Mouse (Mus musculus): Measurements from ENCODE around the gene Ece1. TPM values are rescaled to one million over a fixed set of nuclear protein-coding genes. Genes with fewer than 3 reads are reported as not detected.

The Ece1 gene
- total RNA-seq (2014; rRNA removed) (40.0 and 43.8 TPM in 2 replicates), polyA plus RNA-seq (2015; fragmentation: Nextera tagmentation; extraction: Ambion mirVana) (23.0 and 23.4 TPM in 2 replicates)

DNA sequence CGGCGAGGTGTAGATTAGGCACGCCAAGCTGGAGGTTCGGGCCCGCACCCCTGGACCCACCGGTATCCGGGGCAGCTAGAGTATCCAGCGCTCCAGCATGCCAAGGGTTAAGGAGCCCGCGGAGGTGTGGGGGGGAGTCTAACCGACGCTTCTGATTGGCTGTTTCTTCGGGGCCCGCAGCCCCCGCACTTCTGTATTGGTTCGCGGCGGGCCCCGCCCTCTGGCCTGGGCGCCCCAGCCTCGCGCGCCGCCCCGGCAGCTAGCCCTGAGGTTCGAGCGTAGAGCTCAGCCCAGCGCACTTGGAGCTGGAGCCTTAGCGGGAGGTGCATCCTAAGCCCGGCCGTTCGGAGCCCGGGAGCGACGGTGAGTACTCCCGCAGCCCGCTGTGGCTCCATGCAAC, at the start of gene Ece1:
TSS of gene Ece1 (plus strand) at position 219 of the 400 bp plus-strand sequence.
- H3K36me3 ChIP-seq (ENCODE audit: insufficient read depth, low read length) = no peaks in the 10 kb centered on the region
- H3K27me3 ChIP-seq (ENCODE audit: insufficient read depth, low read length) = no peaks in the 10 kb centered on the region
- under 1% methylated on average over 37 of the region's 37 CpGs for WGBS
- peak within 1 kb of the TSS; percentile 77 for H3K4me2 ChIP-seq (ENCODE audit: low read depth, low read length)
- DNase-seq (ENCODE audit: low spot score) (peak; percentile 96), ATAC-seq (peak; percentile 91)
- peak within 1 kb of the TSS; percentile 23; the same call in 1 of the 2 replicates for H3K27ac ChIP-seq
- H3K9ac ChIP-seq (replicated peaks; ENCODE audit: low read length) = peak within 1 kb of the TSS; percentile 55
- peaks cover 32% of the 10 kb centered on the region for H3K4me1 ChIP-seq (ENCODE audit: insufficient read depth, low read length)
- no peaks in the 10 kb centered on the region for H3K9me3 ChIP-seq (ENCODE audit: low read length)
- TF ChIP-seq CTCF (IDR thresholded peaks at IDR 0.05; ENCODE audit: low read depth) = no peak
- H3K4me3 ChIP-seq (ENCODE audit: low read length) = peak within 1 kb of the TSS; percentile 53

DNA sequence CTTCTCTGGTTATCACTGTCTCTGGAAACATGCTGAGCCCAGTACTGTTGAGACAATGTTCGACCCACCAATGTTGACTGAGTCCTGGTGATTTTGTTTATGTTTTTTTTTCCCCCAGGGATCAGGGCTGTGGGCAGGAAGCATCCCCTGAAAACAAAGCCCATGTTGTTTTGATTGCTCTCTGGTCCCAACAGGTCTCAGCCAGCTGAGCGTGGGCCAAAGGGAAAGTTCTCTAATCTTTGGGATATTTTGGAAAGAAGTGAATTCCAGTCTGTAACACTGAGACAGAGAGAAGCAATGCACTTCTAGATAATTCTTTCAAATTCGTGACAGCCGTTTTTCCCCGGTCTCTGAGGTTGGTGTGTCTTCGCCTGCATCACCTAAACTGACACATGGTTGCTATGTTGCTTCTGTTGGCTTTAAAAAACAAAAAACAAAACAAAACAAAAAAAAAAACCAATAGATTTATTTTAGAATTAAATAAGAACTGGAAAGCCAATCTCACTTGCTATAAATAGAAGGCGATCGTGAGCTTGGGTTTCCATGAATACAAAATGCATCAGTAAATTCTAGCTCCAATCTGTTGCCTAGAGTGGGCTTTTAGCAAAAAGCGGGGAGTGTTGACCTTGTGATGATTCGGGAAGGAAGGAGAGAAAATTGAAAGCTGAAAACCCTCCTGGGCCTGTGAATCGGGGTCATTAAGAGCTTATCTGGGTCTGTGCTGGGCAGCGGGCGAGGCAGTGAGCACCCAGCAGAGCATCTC, 48.9 kb upstream of the Ece1 start:
- Histone ChIP-seq H3K36me3 (ENCODE audit: insufficient read depth, low read length) (no peaks in the 10 kb centered on the region), H3K4me2 (ENCODE audit: low read depth, low read length) (no peak overlapping the region), H3K4me1 (ENCODE audit: insufficient read depth, low read length) (no peaks in the 10 kb centered on the region), H3K9me3 (ENCODE audit: low read length) (no peaks in the 10 kb centered on the region), H3K4me3 (ENCODE audit: low read length) (no peak overlapping the region), H3K27me3 (ENCODE audit: insufficient read depth, low read length) (no peaks in the 10 kb centered on the region), H3K27ac (no peak overlapping the region; the same call in 1 of the 2 replicates), H3K9ac (replicated peaks; ENCODE audit: low read length) (no peak overlapping the region)
- DNase-seq (ENCODE audit: low spot score) = no peak
- no peak for TF ChIP-seq CTCF (IDR thresholded peaks at IDR 0.05; ENCODE audit: low read depth)
- no peak for ATAC-seq
- 60% methylated on average over 13 of the region's 13 CpGs for WGBS

DNA sequence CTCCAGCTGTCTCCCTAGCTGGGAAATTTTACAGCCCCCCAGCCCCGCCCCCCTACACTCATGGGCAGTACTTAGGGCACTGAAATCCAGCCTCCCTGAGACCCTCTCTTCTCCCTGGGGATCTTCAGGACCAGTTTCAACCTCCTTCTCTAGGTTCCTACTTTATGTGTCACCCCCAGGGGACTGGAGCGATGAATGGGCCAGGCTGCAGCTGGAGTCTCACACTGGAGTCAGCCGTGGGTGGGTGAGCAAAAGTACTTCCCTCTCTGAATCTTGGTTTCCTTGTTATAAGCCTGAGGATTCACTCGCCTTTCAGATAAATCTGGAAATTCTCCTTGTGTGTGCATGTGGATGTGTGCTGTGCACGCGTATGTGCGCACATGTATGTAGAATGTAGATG, 47.9 kb upstream of the Ece1 start:
- Histone ChIP-seq H3K9me3 (ENCODE audit: low read length) (no peaks in the 10 kb centered on the region), H3K36me3 (ENCODE audit: insufficient read depth, low read length) (no peaks in the 10 kb centered on the region), H3K27ac (no peak overlapping the region), H3K4me3 (ENCODE audit: low read length) (no peak overlapping the region), H3K27me3 (ENCODE audit: insufficient read depth, low read length) (no peaks in the 10 kb centered on the region), H3K9ac (replicated peaks; ENCODE audit: low read length) (no peak overlapping the region), H3K4me2 (ENCODE audit: low read depth, low read length) (no peak overlapping the region), H3K4me1 (ENCODE audit: insufficient read depth, low read length) (no peaks in the 10 kb centered on the region)
- DNase-seq (ENCODE audit: low spot score) = no peak
- ATAC-seq = no peak
- no peak for TF ChIP-seq CTCF (IDR thresholded peaks at IDR 0.05; ENCODE audit: low read depth)
- 78% methylated on average over 7 of the region's 7 CpGs for WGBS

DNA sequence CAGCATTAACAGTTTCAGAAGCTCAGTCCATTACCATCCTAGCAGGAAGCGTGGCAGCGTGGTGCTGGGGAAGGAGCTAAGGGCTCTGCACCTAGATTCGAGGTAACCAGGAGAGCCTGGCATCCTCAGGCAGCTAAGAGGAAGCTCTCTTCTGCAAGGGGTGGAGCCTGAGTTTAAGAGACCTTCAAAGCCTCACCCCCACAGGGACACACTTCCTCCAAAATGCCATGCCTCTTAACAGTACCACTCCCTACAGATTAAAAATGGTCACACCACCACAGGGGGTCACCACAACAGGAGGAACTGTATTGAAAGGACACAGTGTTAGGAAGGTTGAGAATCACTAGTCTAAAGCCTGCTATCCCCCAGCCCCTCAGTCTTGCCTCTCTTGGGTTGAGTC, 46.6 kb upstream of the Ece1 start:
- H3K9ac ChIP-seq (replicated peaks; ENCODE audit: low read length) = no peak overlapping the region
- H3K36me3 ChIP-seq (ENCODE audit: insufficient read depth, low read length) = no peaks in the 10 kb centered on the region
- no peaks in the 10 kb centered on the region for H3K4me1 ChIP-seq (ENCODE audit: insufficient read depth, low read length)
- H3K4me3 ChIP-seq (ENCODE audit: low read length) = no peak overlapping the region
- no peak overlapping the region for H3K27ac ChIP-seq
- TF ChIP-seq CTCF (IDR thresholded peaks at IDR 0.05; ENCODE audit: low read depth) = no peak
- H3K9me3 ChIP-seq (ENCODE audit: low read length) = no peaks in the 10 kb centered on the region
- no peak for ATAC-seq
- H3K27me3 ChIP-seq (ENCODE audit: insufficient read depth, low read length) = no peaks in the 10 kb centered on the region
- DNase-seq (ENCODE audit: low spot score) = no peak
- 84% methylated on average over 3 of the region's 3 CpGs for WGBS
- H3K4me2 ChIP-seq (ENCODE audit: low read depth, low read length) = no peak overlapping the region

DNA sequence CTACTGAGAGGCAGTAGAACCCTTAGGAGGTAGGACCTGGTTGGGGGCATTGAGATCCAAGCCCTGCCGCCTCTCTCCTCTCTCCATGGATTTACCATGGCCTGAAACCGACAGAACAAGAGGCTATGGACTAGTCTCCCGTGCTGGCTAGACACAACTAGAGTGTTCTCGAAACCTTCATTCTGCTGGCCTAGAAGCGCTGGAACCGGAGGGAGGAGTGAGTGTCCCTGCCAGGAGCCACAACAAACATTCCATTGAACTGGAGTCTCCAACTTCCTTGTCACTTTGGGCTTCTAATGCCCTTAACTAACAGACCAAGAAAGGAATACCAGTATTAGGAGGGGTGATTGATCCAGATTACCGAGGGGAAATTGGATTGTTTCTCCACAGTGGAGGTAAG, 45.8 kb upstream of the Ece1 start:
- Histone ChIP-seq H3K4me1 (ENCODE audit: insufficient read depth, low read length) (no peaks in the 10 kb centered on the region), H3K27me3 (ENCODE audit: insufficient read depth, low read length) (no peaks in the 10 kb centered on the region), H3K27ac (no peak overlapping the region), H3K9ac (replicated peaks; ENCODE audit: low read length) (no peak overlapping the region), H3K4me3 (ENCODE audit: low read length) (no peak overlapping the region), H3K36me3 (ENCODE audit: insufficient read depth, low read length) (no peaks in the 10 kb centered on the region), H3K9me3 (ENCODE audit: low read length) (no peaks in the 10 kb centered on the region), H3K4me2 (ENCODE audit: low read depth, low read length) (no peak overlapping the region)
- 74% methylated on average over 7 of the region's 7 CpGs for WGBS
- no peak for TF ChIP-seq CTCF (IDR thresholded peaks at IDR 0.05; ENCODE audit: low read depth)
- DNase-seq (ENCODE audit: low spot score) = no peak
- no peak for ATAC-seq

DNA sequence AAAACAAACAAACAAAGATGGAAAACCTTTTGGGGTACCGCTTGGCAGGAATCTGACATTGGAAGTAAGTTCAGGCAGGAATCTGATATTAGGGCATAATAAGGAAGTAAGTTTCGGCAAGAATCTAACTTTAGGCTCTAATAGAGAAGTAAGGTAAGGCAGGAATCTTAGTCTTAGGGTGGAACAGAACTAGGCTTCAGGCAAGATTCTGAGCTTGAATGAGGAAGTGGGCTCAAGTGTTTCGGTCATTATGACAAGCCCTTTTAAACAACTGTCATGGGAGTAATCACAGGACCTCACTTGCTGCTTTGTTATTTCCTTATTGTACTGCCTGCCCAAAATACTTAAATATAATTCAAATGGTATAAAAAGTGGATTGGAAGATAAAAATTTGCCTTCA, 43.7 kb upstream of the Ece1 start:
- Histone ChIP-seq H3K36me3 (ENCODE audit: insufficient read depth, low read length) (no peaks in the 10 kb centered on the region), H3K4me2 (ENCODE audit: low read depth, low read length) (no peak overlapping the region), H3K9ac (replicated peaks; ENCODE audit: low read length) (no peak overlapping the region), H3K9me3 (ENCODE audit: low read length) (no peaks in the 10 kb centered on the region), H3K27ac (no peak overlapping the region), H3K4me1 (ENCODE audit: insufficient read depth, low read length) (no peaks in the 10 kb centered on the region), H3K4me3 (ENCODE audit: low read length) (no peak overlapping the region), H3K27me3 (ENCODE audit: insufficient read depth, low read length) (no peaks in the 10 kb centered on the region)
- ATAC-seq (no peak), DNase-seq (ENCODE audit: low spot score) (no peak)
- TF ChIP-seq CTCF (IDR thresholded peaks at IDR 0.05; ENCODE audit: low read depth) = no peak
- WGBS = 95% methylated on average over 3 of the region's 3 CpGs

DNA sequence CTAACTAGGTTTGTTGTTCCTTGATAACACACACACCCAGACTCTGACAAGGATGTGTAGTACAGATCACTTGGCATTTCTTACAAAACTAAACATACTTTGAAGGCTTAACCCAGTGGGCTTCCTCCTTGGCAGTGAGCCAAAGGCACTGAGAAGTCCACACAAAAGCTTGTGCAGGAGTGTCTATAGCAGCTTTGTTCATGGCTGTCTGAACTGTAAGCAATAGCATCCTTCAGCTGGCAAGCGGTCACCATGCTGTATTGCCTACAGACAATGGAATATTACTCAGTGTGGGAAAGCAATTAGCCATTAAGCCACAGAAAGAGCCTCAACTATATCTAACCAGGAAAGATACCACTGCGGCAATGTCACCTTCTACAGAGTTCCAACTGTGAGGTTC, 42.5 kb upstream of the Ece1 start:
- Histone ChIP-seq H3K27ac (no peak overlapping the region), H3K9ac (replicated peaks; ENCODE audit: low read length) (no peak overlapping the region), H3K9me3 (ENCODE audit: low read length) (no peaks in the 10 kb centered on the region), H3K36me3 (ENCODE audit: insufficient read depth, low read length) (no peaks in the 10 kb centered on the region), H3K4me1 (ENCODE audit: insufficient read depth, low read length) (no peaks in the 10 kb centered on the region), H3K4me2 (ENCODE audit: low read depth, low read length) (no peak overlapping the region), H3K27me3 (ENCODE audit: insufficient read depth, low read length) (no peaks in the 10 kb centered on the region), H3K4me3 (ENCODE audit: low read length) (no peak overlapping the region)
- WGBS = 31% methylated on average over 2 of the region's 2 CpGs
- ATAC-seq = 0 out of 2 replicates have a peak, but pooled peaks have one; percentile 29
- DNase-seq (ENCODE audit: low spot score) = peak; percentile 48
- no peak for TF ChIP-seq CTCF (IDR thresholded peaks at IDR 0.05; ENCODE audit: low read depth)
